Mouse (Mus musculus) spleen, adult 12 weeks (tissue): Measurements from ENCODE around the gene Ywhaq.

ENCODE experiments used
- DNase-seq: peaks from one replicate; pipeline ENCODE4 v3.0.0; 2022; ENCODE audit warnings: low spot score

Gene Ywhaq

DNA sequence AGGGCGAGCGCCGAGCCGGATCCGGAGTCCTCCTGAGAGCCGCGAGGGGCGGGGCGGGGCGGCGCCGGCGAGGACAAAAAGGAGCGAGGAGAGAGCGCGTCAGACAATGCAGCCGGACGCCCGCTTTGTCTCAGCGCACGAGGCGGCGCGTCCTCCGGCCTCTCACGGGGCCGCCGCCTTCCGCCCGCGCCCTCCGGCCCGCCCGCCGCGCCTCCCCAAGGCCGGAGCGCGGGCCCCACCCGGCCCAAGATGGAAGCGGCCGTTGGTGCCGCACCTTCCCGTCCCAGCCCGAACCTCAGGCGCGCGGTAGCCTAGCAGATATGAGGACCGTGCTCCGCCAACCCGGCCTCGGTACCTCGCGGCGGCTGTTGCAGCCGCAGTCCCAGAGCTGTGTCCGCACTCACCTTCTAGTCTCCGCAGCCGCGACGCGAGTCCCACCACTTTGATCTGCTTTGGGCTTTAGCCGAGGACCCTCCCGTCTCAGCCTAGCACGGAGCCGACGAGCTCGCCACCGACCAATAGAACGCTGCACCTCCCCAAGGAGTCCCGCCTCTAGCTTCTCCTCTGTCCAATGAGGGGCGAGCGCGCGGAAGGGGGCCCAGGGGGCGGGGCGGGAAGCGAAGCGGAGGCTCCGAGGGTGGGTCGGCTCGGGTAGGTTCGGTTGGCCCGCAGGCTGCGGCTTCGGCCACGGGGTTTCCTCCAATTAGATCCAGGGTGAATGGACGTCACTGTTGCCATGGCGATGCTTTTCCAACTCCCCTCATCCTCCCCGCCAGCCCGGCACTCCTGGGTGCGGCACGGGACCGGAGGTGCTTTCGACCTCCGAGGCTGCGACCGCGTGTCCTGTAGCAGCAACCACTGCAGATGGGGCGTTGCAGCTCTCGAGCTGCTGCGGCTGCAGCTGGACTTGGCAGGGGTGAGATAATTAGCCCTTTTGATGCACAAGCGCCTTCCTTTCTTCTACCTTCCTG, at the start of gene Ywhaq:
Gene Ywhaq (minus strand): TSS at position 538 of the 971 bp plus-strand sequence.
- DNase-seq = peak; percentile 88

DNA sequence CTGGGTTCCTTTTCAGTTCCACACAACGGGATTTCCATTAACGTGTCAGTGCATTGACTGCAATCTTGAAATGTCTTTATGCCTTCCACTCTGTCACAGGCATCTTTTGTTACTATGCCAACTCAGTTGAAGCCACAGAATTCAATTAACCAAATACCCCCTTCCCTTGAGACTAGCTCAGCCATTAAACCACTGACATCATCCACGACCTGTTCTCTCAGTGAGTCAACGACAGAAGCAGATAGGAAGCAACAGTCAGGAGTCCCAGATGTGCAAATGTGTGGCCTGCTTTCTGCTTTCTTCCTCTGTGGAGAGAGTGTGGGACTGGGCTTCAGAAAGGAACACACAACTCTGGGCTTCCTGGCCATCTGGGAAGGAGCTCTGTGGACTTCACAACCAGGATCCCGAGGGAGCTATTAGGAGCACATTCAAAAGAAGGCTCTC, 46.0 kb upstream of the Ywhaq start:
- DNase-seq = no peak

DNA sequence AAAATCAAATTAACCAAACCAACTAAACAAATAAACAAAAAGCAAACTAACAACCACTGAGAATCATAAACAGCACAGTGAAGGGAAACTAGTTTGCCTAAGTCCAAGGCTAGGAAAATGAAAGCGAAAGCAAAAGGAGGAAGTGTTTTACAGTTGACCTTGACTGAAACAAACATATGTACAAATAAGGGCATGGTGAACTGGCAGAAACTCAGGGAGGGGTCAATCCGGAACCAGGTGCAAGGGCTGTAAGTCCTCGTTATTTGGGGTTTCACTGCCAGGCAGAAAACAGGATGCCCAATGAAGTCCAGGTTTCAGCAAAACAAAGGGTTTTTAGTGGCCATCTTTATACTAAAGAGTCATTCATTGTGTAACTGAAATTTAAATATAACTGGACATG, 45.2 kb upstream of the Ywhaq start:
- DNase-seq = no peak

DNA sequence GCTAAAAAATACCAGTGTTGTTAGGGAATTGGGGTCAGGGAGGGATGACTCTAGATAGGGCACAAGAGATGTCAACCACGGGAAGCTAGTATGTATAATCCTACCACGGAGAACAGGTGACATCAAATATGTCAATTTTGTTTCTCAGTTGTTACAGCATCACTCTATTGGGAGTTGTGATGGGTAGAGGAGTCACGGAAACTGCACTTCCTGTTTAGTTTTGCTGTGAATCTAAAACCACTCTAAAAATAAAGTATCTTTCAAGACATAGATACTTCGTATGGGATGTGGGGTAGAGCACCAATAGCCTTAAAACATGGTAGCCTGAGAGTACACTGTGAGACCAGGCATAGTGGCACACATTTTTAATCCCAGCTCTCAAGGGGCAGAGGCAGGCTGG, 42.2 kb upstream of the Ywhaq start:
- DNase-seq = no peak

DNA sequence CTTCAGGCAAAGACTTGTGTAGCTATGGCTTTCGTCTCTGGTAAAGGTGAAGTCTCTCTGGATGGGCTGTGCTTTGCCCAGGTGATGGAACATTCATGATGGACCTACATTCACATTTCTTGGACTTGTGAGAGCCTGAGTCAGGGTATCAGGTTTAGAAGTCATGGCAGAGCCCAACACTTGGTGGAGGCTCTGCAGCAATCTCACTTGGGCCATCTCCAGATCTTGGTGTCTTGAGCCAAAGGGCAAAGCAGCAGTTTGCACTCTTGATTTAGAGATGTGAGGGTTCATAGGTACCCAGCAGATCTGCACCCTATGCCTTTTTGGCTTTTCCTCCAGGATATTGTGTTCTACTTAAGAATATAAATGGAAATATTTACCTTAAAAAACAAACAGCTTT, 38.6 kb upstream of the Ywhaq start:
- DNase-seq = no peak

DNA sequence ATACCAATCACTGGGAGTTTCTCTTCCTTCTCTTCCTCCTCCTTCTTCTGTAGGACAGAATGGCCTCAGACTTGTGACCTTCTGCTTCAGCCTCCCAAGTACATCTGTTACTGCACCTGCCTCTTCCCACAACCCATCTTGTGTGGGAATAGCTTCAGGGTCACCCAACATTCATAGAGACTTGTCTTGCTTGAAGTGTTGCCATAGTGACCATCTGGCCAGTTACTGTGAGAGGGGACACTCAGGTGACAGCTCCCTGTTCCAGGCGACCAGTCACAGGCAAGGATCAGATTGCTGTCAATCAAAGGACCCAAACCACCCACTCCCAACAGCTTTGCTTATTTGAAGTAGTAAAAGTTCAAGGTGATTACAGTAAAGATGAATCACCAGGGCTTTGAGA, 34.3 kb upstream of the Ywhaq start:
- DNase-seq = no peak

DNA sequence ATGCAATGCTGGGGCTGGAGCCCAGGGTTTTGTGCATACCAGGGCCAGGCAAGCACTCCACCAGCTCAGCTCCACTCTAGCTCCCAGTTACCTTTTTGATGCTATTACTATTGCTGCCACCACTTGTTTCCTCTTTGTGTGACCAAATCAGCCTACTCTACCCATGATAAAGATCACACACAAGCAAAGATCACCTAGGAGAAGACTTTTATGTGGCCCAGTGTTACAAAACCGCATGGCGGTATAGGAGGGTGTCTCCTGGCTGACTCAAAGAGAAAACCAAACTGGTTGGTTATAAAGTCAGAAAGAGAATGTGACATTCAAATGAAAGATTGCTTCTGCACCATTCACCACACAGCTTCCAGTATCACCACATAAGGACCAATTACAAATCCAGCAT, 33.9 kb upstream of the Ywhaq start:
- DNase-seq = no peak

DNA sequence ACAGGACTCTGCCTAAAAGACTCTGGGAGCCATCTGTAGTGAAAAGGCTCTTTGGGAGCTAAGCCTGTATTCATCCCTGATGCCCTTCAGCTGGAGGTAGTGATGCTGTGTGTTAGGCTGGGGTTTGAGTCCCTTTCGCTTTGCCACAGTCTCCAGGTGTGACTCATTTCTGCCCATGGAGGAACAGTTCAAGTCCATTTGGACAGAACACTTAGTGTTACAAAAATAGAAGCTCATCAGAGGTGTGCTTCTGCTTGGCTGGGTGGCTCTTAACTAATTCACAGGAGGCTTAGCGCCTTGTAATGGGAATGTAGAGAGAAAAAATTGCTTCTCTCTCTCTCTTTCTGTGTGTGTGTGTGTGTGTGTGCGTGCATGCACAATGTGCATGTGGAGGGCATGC, 26.3 kb upstream of the Ywhaq start:
- no peak for DNase-seq

DNA sequence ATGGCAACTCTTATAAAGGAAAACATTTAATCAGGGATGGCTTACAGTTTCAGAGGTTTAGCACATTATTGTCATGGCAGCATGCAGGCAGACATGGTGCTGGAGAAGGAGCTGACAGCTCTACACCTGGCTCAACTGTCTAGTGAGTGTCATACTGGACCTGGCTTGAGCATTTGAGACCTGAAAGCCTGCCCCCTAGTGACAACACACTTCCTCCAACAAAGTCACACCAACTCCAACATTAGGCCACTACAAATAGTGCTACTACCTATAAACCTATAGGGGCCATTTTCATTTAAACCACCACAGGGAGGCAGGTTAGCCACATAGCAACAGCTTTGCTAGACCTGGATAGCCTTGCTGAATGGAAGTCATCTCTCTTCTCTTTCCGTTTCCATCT, 24.4 kb upstream of the Ywhaq start:
- DNase-seq = no peak

DNA sequence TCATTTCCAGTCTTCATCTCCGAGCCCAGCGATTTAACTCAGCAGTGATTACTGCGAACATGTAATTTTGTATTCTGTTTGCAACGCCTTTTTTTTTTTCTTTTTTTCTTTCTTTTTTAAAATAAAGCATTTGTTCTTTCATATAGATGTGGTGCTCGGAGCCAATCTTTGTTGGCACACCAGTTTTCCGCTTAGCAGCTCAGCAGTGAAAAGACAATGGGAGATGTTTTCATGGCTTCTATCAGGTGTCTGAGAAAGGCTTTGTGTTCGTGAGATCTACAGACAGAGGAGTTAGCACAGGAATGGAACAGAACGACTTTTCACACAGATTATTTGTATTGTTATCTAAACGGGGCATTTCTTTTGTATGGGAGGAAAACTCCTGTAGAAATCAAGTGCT, 22.0 kb upstream of the Ywhaq start:
- no peak for DNase-seq

DNA sequence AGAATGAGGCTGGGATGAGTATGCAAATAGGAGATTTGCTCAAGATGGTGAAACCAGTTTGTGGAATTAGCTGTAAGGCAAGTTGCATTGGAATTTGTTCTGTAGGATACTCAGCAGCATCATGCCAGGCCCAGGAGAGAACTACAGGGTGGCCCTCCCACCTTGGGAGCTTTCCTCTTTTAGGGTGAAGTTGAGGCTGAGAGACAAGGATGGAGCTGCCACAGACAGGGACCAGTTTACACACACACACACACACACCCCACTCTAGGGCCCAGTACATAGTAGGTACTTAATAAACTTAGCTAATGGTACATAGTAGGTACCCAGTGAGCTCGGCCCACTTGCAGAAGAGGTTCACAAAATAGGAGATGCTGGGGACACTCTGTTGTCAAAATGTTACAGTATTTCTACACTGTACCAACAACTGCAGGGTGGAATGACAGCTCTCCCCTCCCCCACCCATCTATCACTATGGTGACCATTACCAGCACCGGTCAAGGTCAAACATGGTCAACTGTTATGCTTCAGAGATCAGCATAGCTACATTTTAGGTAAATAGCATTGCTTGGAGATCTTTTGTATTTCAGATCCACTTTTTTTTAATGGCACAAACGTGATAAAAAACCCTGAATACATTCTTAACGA, 21.4 kb upstream of the Ywhaq start:
- no peak for DNase-seq

DNA sequence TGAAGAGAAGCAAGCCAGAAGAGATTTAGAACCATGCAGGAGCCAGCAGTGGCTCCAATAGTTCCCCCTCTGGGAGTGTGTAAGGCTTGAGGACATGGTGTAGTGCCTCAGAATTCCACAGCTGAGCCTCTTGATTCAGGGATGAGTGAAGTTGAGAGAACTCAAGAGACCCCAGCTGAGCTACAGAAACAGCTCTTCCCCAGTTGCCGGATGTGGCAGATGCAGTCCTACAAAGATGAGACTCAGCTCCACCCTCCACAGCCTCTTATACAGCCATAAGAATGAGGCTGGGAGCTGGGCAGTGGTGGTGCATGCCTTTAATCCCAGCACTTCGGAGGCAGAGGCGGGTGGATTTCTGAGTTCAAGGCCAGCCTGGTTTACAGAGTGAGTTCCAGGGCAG, 20.9 kb upstream of the Ywhaq start:
- no peak for DNase-seq

DNA sequence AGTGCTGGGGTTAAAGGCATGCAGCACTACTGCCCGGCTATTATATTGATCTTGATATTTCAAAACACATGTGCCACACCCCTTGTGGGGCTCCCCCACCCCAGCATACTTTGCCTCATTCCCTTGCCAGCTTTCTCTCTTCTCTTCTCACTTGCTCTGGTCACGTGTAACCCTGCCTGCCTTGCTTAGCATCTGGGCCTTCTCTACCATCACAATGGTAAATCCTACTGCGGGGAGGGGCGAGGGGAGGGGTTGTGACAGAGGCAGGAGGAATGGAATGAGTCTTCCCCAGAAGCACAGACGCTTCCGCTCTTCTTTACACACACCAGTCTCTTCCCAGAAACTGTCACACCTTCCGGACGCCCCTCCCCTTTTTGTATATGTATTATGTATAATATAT, 14.5 kb upstream of the Ywhaq start:
- DNase-seq = no peak

DNA sequence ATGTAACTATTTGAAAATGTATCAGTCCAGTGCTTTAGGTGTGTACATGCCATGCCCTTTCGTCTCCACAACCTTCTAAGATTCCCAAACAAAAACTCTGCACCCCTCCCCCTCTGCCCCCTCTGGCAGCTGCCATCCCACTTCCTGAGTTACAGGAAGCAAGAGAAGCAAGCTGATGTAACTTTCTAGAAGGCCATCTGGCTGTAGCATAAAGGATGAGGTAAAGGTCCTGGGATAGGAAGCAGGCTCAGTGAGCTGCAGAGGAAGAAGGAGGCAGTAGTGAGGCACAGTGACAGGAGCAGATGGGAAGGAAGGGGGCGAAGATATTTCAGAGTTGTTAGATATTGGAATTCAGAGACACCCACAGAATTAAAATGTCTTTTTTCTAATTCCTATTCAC, 13.6 kb upstream of the Ywhaq start:
- no peak for DNase-seq

DNA sequence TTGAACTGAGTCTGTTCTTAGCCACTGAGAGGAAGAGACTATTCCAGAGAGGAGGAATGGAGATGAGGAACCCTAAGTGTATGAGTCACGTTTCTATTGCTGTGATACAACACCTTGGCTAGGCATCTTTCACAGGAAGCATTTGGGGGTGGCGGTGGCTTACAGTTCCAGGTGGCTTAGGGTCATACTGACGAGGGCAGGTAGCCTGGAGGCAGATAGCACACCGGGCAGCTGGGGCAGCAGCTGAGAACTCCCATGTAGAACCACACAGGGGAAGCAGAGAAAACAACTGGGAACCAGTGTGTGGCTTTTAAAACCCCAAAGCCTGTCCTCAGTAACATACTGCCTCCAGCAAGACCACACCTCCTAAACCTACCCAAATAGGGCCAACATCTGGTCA, 12.7 kb upstream of the Ywhaq start:
- DNase-seq = no peak

DNA sequence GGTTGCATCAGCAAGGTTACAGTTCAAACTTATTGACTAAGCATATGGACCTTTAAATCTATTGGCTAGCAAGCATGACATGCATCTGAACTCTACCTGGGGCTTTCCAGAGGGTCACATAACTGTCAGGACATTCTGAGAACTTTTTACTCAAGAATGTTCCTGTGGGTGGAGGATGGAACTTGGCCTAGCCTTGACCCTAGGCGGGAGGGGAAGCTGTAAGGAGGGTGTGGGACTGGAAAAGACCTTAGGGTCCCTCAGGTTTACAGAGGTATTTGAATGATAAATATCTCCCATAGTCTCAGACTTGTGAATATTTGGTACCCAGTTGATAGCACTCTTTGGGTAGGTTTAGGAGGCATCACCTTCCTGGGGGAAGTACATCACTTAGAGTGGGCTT, 11.6 kb upstream of the Ywhaq start:
- DNase-seq = no peak

DNA sequence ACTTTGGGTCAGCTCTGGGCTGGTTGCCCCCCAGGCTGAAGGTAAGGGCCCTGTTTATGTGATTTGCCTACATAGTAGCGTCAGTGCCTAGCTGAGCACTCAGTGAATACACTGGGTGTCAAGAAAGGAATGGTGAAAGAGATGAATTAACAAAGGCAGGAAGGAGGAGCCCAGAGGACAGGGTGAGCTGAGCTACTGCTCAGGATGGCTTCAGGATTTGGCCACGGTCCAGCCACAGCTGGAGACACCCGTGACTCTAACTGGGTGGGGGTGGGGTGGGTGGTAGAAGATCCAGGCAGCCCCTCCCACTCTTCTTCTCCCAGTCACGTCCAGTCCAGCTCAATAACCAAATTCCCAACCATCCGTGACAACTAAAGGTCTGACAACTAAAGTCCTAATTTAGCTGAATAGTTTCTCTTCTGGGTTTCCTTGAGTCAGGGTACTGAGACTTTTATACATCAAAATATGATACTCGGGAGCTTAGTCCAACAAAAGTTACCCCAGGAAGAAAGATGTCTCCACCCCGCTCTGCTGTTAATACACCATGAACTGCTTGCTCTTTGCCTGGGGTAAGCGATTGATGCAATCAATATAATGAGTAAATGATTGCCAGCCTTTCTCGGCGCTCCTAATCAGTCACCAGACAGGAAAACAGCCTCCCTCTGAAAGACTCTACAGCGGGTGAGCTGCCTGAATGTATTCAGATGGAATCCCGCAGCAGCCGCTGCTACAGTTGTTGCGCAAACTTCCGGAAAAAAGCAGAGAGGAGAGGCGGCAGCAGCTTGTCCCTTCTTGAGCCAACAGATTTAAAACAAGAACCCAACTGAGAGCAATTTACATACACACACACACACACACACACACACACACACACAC, 8.9 kb upstream of the Ywhaq start:
- DNase-seq = no peak

DNA sequence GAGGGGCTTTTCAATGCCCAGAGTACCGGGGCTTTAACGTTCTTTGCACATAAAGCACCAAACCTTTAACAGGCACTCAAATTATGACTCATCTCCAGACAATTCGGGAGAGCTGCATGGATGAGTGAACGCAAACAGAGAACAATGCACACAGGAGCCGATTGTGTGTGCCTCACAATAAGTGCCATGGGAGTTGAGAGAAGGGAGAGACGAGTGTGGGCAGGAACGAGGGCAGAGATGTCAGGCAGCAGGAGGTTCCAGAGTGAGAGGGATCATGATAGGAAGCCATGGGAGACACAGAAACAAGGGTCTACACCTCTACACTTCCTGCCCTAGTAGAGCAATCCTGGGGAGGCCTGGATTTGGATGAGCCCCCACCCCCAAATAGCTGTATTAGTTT, 7.2 kb upstream of the Ywhaq start:
- no peak for DNase-seq

DNA sequence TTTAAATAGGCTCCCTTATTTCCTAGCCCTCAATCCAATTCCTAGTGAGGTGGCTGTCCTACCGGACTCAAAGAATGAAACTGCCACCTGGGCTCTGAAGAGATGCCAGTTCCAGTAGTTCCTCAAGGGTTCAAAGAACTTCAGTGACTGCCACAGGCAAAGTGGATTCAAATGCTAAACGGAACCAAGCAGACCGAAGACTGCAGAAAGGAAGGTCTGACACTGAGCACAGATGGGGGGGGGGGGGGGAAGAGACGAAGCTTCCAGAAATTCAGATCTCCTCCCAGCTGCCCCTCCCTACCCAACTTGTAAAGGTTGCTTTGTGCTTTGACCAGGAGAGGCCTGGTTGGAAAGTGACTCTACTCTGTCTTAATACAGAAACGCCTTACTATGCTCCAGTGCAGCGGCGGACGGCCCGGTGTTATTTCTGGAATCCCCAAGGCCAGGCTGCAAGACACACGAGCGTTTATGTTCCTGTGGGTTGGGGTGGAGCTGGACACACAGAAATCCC, 1.2 kb upstream of the Ywhaq start:
- no peak for DNase-seq

DNA sequence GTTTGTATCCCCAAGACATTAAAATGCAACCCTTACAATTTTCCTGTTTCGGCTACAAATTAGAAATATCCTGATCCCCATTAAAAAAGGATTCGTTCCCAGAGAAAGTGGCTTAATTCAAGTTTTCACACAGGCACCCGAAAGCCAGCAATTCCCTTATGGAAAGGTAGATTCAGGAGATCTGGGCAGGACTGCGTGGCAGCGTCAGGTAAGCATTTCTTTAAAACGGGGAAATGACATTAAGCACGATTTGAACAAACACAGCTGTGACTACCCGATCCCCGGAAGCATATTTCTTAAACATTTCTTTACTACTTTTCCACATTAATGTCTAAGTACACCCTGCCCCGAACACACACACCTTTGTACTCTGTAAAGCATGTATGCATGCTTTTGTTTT, 646 bp upstream of the Ywhaq start:
- DNase-seq = no peak

DNA sequence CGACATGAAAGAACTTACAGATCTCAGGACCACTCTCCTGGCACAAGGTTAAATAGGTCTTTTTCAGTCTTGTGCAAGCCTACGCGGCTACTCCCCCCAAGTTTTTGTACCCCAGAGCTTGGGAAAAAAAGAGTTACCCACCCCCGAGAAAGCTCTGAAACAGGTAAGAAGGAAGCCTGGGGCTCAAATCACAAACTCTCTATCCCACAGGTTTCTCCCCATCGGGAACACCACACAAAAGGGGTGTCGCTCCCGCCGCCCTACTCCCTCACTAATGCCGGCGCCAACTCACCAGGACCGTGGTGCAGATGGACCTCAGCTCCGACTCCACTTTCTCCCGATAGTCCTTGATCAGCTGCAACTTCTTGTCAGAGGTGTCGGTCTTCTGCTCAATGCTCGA, 931 bp downstream of the Ywhaq start:
- DNase-seq = no peak

DNA sequence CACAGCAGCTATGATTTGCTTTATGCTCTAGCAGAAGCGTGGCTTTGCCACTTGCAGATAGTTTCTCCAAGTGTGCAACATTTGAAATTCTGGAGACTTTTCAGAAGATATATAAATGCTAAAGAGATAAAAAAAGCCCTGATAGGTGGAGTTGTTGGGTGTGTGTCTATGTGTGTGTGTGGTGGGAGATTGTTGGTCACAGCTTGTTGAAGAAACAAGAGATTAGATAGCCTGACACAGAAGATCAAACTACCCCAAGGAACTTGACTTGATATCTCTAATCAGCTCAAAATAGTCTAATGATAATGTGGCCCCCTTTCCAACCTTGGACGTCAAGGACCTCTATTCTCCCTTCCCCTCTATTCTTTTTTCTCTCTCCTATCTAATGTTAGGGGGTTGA, 6.8 kb downstream of the Ywhaq start:
- DNase-seq = no peak
